Mouse (Mus musculus) midbrain, postnatal 0 days (tissue): ENCODE data around the gene Cd7. TPM values are rescaled to one million over a fixed set of nuclear protein-coding genes. Genes with fewer than 3 reads are reported as not detected.

ENCODE experiments used
- ATAC-seq: fragments of 200-750 bp; cut with Nextera tagmentation; 2 replicates; pipeline ENCODE4 v1.8.0; 2017; ENCODE audit warnings: moderate number of reproducible peaks, mild to moderate bottlenecking, moderate TSS enrichment, moderate library complexity; ENCODE audit not compliant: low FRiP score
- DNase-seq: peaks from one replicate; pipeline ENCODE4 v3.0.0-alpha.2; 2015; ENCODE audit warnings: low spot score
- H3K27ac ChIP-seq: fragments of 300-500 bp; sonication (generic); 2 replicates; pipeline ENCODE4 v1.5.1; 2014; ENCODE audit warnings: low read depth, mild to moderate bottlenecking, low read length, mixed read lengths
- H3K27me3 ChIP-seq: fragments of 300-500 bp; sonication (generic); 2 replicates; pipeline ENCODE4 v1.6.1; 2014; ENCODE audit warnings: low read length, control low read depth, mixed read lengths; ENCODE audit not compliant: insufficient read depth
- H3K36me3 ChIP-seq: fragments of 300-500 bp; sonication (generic); 2 replicates; pipeline ENCODE4 v1.6.1; 2014; ENCODE audit warnings: low read length, control low read depth, mixed read lengths; ENCODE audit not compliant: insufficient read depth
- H3K4me1 ChIP-seq: fragments of 300-500 bp; sonication (generic); 2 replicates; pipeline ENCODE4 v1.6.1; 2014; ENCODE audit warnings: mild to moderate bottlenecking, control low read depth, antibody characterized with exemption, low read length, mixed read lengths; ENCODE audit not compliant: insufficient read depth
- H3K4me2 ChIP-seq: fragments of 300-500 bp; sonication (generic); 2 replicates; pipeline ENCODE4 v1.6.1; 2014; ENCODE audit warnings: low read depth, mild to moderate bottlenecking, low read length, mixed read lengths; ENCODE audit not compliant: poor library complexity, severe bottlenecking
- H3K4me3 ChIP-seq: fragments of 300-500 bp; sonication (generic); 2 replicates; pipeline ENCODE4 v1.5.1; 2014; ENCODE audit warnings: low read depth, mild to moderate bottlenecking, low read length, moderate library complexity
- H3K9ac ChIP-seq: fragments of 300-500 bp; sonication (generic); replicated peaks from 2 replicates; pipeline ENCODE4 v1.6.1; 2014; ENCODE audit warnings: mild to moderate bottlenecking, low read length, moderate library complexity, mixed read lengths; ENCODE audit not compliant: poor library complexity, severe bottlenecking
- H3K9me3 ChIP-seq: fragments of 300-500 bp; sonication (generic); 2 replicates; pipeline ENCODE4 v1.6.1; 2016; ENCODE audit warnings: low read length, control low read depth
- CTCF ChIP-seq: IDR thresholded peaks from 2 replicates; pipeline ENCODE4 v1.5.1; 2016; ENCODE audit warnings: antibody characterized with exemption, mild to moderate bottlenecking
- WGBS: fragments of 180-500 bp; shearing (Covaris S2); extraction: QIAGEN DNeasy Blood & Tissue Kit; methylation state at CpG from one replicate; pipeline ENCODE4 v1.1.7; 2014; 5-methylcytosine and 5-hydroxymethylcytosine counted together
- polyA plus RNA-seq: library from polyadenylated mRNA; unstranded; fragments of >200 nt; fragmentation: Nextera tagmentation; extraction: Ambion mirVana; gene quantifications from 2 replicates; pipeline ENCODE4 v1.2.1, GENCODE M21; 2015
- total RNA-seq: library from RNA; depleted of rRNA; stranded (reverse); fragments of >200 nt; gene quantifications from 2 replicates; pipeline ENCODE4 v1.2.3, GENCODE M21; 2014

Gene Cd7
- total and polyA plus RNA-seq, 2 experiments from 2014 or later, result not detected

- no peak overlapping the region for H3K4me2 ChIP-seq
- WGBS, result 75% methylated on average over 6 of the region's 6 CpGs
- H3K36me3 ChIP-seq, result no peaks in the 10 kb centered on the region
- no peaks in the 10 kb centered on the region for H3K9me3 ChIP-seq
- ATAC-seq (no peak), DNase-seq (no peak)
- no peak overlapping the region for H3K27ac ChIP-seq
- H3K4me1 ChIP-seq, result no peaks in the 10 kb centered on the region
- no peak for TF ChIP-seq CTCF
- H3K27me3 ChIP-seq, result no peaks in the 10 kb centered on the region
- no peak overlapping the region for H3K4me3 ChIP-seq
- H3K9ac ChIP-seq, result no peak overlapping the region
Observed at GRCm38 (mm10) chr11:121024163-121024562, 15.1 kb downstream of the Cd7 start.

GRCm38 (mm10) chr11:121019501-121019900 is 19.7 kb downstream of the Cd7 start:
- no peaks in the 10 kb centered on the region for H3K36me3 ChIP-seq
- H3K4me2 ChIP-seq, result no peak overlapping the region
- no peak for TF ChIP-seq CTCF
- no peak overlapping the region for H3K9ac ChIP-seq
- H3K4me3 ChIP-seq, result no peak overlapping the region
- WGBS, result 89% methylated on average over 5 of the region's 5 CpGs
- no peaks in the 10 kb centered on the region for H3K4me1 ChIP-seq
- DNase-seq (no peak), ATAC-seq (no peak)
- H3K9me3 ChIP-seq, result no peaks in the 10 kb centered on the region
- H3K27ac ChIP-seq, result no peak overlapping the region
- H3K27me3 ChIP-seq, result no peaks in the 10 kb centered on the region

- H3K4me3 ChIP-seq, result no peak overlapping the region
- H3K27ac ChIP-seq, result no peak overlapping the region
- H3K27me3 ChIP-seq, result no peaks in the 10 kb centered on the region
- no peaks in the 10 kb centered on the region for H3K4me1 ChIP-seq
- TF ChIP-seq CTCF, result peak; percentile 91
- no peaks in the 10 kb centered on the region for H3K36me3 ChIP-seq
- no peak overlapping the region for H3K4me2 ChIP-seq
- ATAC-seq, result no peak
- no peaks in the 10 kb centered on the region for H3K9me3 ChIP-seq
- 40% methylated on average over 3 of the region's 3 CpGs for WGBS
- peak; percentile 79 for DNase-seq
- H3K9ac ChIP-seq, result no peak overlapping the region
Observed at GRCm38 (mm10) chr11:121017703-121018102, 21.5 kb downstream of the Cd7 start.

- Histone ChIP-seq H3K27me3 (no peaks in the 10 kb centered on the region), H3K36me3 (no peaks in the 10 kb centered on the region), H3K9ac (no peak overlapping the region), H3K4me2 (no peak overlapping the region), H3K4me3 (no peak overlapping the region), H3K4me1 (no peaks in the 10 kb centered on the region), H3K9me3 (no peaks in the 10 kb centered on the region), H3K27ac (no peak overlapping the region)
- no peak for ATAC-seq
- DNase-seq, result no peak
- 73% methylated on average over 6 of the region's 6 CpGs for WGBS
- no peak for TF ChIP-seq CTCF
Observed at GRCm38 (mm10) chr11:121015472-121015871, 23.7 kb downstream of the Cd7 start.

GRCm38 (mm10) chr11:121014896-121015300 is 24.3 kb downstream of the Cd7 start:
- H3K9me3 ChIP-seq, result no peaks in the 10 kb centered on the region
- H3K27ac ChIP-seq, result no peak overlapping the region
- no peaks in the 10 kb centered on the region for H3K4me1 ChIP-seq
- H3K27me3 ChIP-seq, result no peaks in the 10 kb centered on the region
- no peak overlapping the region; the same call in 1 of the 2 replicates for H3K4me2 ChIP-seq
- H3K9ac ChIP-seq, result no peak overlapping the region
- no peak overlapping the region for H3K4me3 ChIP-seq
- peak; percentile 24; the same call in 1 of the 2 replicates for TF ChIP-seq CTCF
- no peak for ATAC-seq
- no peaks in the 10 kb centered on the region for H3K36me3 ChIP-seq
- 57% methylated on average over 19 of the region's 19 CpGs for WGBS
- peak; percentile 18 for DNase-seq

- Histone ChIP-seq H3K4me2 (no peak overlapping the region), H3K4me3 (no peak overlapping the region), H3K27ac (no peak overlapping the region), H3K9ac (no peak overlapping the region), H3K36me3 (no peaks in the 10 kb centered on the region), H3K9me3 (no peaks in the 10 kb centered on the region), H3K4me1 (no peaks in the 10 kb centered on the region), H3K27me3 (no peaks in the 10 kb centered on the region)
- ATAC-seq (no peak), DNase-seq (peak; percentile 24)
- no peak for TF ChIP-seq CTCF
- WGBS, result 75% methylated on average over 7 of the region's 7 CpGs
Observed at GRCm38 (mm10) chr11:121013656-121014055, 25.6 kb downstream of the Cd7 start.
